Mouse (Mus musculus): Measurements from ENCODE around the gene 1700007K13Rik. TPM values are rescaled to one million over a fixed set of nuclear protein-coding genes. Genes with fewer than 3 reads are reported as not detected.

The 1700007K13Rik gene
- total and polyA plus RNA-seq, 3 experiments: not detected

- no peaks in the 10 kb centered on the region for H3K9me3 ChIP-seq (replicated peaks; ENCODE audit: insufficient read depth, low read length)
- no peak overlapping the region; the same call in 1 of the 2 replicates for H3K27ac ChIP-seq (ENCODE audit: control insufficient read depth, low read depth, low read length)
- TF ChIP-seq MXI1 (IDR thresholded peaks at IDR 0.05; ENCODE audit: low read depth, low read length) (no peak), MAFK (IDR thresholded peaks at IDR 0.05; ENCODE audit: borderline replicate concordance, low read depth, low read length) (no peak), ETS1 (IDR thresholded peaks at IDR 0.05; ENCODE audit: low read depth, low read length) (no peak), ZKSCAN1 (IDR thresholded peaks at IDR 0.05; ENCODE audit: low read depth, low read length) (no peak), BHLHE40 (IDR thresholded peaks at IDR 0.05; ENCODE audit: borderline replicate concordance, low read depth, low read length) (no peak), GATA1 (IDR thresholded peaks at IDR 0.05; ENCODE audit: low read depth, low read length) (no peak), SIN3A (IDR thresholded peaks at IDR 0.05; ENCODE audit: low read length) (no peak), TBP (IDR thresholded peaks at IDR 0.05; ENCODE audit: low read depth, low read length) (no peak), EP300 (IDR thresholded peaks at IDR 0.05; ENCODE audit: low read depth in 1 of 2, low read length in 2 of 2) (no peak), JUND (IDR thresholded peaks at IDR 0.05; ENCODE audit: low read depth, low read length) (no peak), TCF12 (IDR thresholded peaks at IDR 0.05; ENCODE audit: low read depth, low read length) (no peak), POLR2AphosphoS2 (IDR thresholded peaks at IDR 0.05; ENCODE audit: low read length) (no peak), SMC3 (IDR thresholded peaks at IDR 0.05; ENCODE audit: low read depth, low read length) (no peak), MYB (IDR thresholded peaks at IDR 0.05; ENCODE audit: low read depth, low read length) (no peak), ELF1 (IDR thresholded peaks at IDR 0.05; ENCODE audit: low read depth, low read length) (no peak), MAZ (IDR thresholded peaks at IDR 0.05; ENCODE audit: low read depth, low read length) (no peak), RAD21 (IDR thresholded peaks at IDR 0.05; ENCODE audit: low read depth, low read length) (no peak), E2F4 (IDR thresholded peaks at IDR 0.05; ENCODE audit: borderline replicate concordance, low read depth, low read length) (no peak), TAL1 (IDR thresholded peaks at IDR 0.05; ENCODE audit: low read length) (no peak), ZMIZ1 (IDR thresholded peaks at IDR 0.05; ENCODE audit: low read depth, low read length) (no peak)
- H3K79me2 ChIP-seq (ENCODE audit: control insufficient read depth, insufficient read depth, low read length, poor library complexity): peaks cover 12% of the 10 kb centered on the region
- H3K9ac ChIP-seq (ENCODE audit: control insufficient read depth, low read depth, low read length, poor library complexity, severe bottlenecking): peak overlapping the region; percentile 81
- peak; percentile 38 for DNase-seq (ENCODE audit: low read depth, low spot score)
- H3K4me1 ChIP-seq (ENCODE audit: control insufficient read depth in 1 of 2, insufficient read depth in 2 of 2, low read length in 2 of 2): peaks cover 3 to 12% of the 10 kb centered on the region in 2 experiments; a peak in 2 of 4 replicates
- H3K27me3 ChIP-seq (ENCODE audit: control insufficient read depth in 1 of 2, insufficient read depth in 2 of 2, low read length in 2 of 2): 0 out of 4 replicates have a peak, but pooled peaks cover 0 to under 1% of the 10 kb centered on the region in 2 experiments
- peak overlapping the region; percentile 82 to 86 for H3K4me3 ChIP-seq (ENCODE audit: control insufficient read depth in 1 of 2, insufficient read depth in 1 of 2, low read depth in 2 of 2, low read length in 2 of 2)
- H3K36me3 ChIP-seq (ENCODE audit: control insufficient read depth in 1 of 2, insufficient read depth in 2 of 2, low read length in 2 of 2): peaks cover 2% of the 10 kb centered on the region in 2 experiments; a peak in 3 of 4 replicates
Measured at GRCm38 (mm10) chr2:28468486-28469225, 2.5 kb upstream of the 1700007K13Rik start.

Measured in MEL (cell line).